Mouse (Mus musculus): Measurements from ENCODE around the gene Chd3.

Gene Chd3

DNA sequence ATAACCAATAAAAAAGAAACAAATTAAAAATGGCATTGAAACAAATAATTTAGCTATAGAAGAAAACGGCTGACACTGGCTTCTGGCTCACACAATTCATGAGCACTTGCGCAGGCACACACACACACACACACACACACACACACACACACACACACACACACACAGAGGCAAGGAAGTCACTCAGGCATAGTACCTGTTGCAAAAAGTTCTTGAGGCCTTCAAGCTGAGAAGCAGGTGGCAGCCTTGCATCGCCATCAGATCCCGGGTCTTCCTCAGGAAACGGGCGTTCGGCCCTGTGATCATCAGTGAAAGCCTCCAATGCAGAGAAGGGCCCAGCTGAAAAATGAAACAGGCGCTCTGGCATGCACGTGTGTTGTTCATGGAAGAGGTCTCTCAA lies 63.9 kb downstream of the Chd3 start:
- CTCF ChIA-PET: interaction anchor here in 2 of 4 experiments (0.6 kb wide), 2 partner anchors 36 to 208 kb away, joined by 3 to 4 read pairs; no protein-coding TSS in a partner anchor

GRCm38 (mm10) chr11:69302817-69303216 lies 66.4 kb downstream of the Chd3 start:
- POLR2A ChIA-PET: no interaction called here
- CTCF ChIA-PET: interaction anchor here in 1 of 4 experiments (0.6 kb wide), 1 partner anchor 129 kb away, joined by 3 read pairs; no protein-coding TSS in a partner anchor

More for the DNA sequence above, 63.9 kb downstream of the Chd3 start:
- POLR2A ChIA-PET: interaction anchor here in 2 of 4 experiments (1.0 to 6.8 kb wide), 2 partner anchors 9 to 18 kb away, joined by 4 to 45 read pairs; partner anchors contain the start of genes Cntrob (in 1 of the 2) and Trappc1 (in 1 of the 2)

DNA sequence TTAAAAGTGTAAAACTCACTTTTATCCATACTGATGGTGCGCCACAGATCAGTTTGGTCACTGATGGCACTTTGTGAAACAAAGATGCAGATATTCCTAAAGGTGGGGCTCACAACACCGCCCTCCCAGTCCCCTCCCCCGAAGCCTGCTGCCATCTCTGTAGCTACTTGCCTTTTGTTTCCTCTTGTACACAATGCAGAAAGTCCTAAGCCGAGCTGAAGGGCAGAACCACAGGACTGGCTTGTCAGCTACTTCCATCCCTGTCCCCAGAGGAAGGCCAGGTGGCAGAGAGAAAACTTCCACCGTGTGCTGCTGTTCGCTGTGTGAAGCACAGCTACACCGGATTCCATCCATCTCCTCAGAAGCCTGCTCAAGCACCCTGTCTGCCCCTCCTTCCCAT lies 71.0 kb downstream of the Chd3 start:
- POLR2A ChIA-PET: interaction anchor here in 2 of 4 experiments (1.0 to 2.9 kb wide), 13 partner anchors 9 to 249 kb away, joined by 3 to 18 read pairs (median 5); partner anchors contain the start of genes Cntrob (in 2 of the 2), Trappc1 (in 2 of the 2) and Kcnab3 (in 1 of the 2)
- CTCF ChIA-PET: interaction anchor here in 3 of 4 experiments (0.5 to 1.5 kb wide), 6 partner anchors 29 to 248 kb away, joined by 3 to 12 read pairs (median 4); no protein-coding TSS in a partner anchor

DNA sequence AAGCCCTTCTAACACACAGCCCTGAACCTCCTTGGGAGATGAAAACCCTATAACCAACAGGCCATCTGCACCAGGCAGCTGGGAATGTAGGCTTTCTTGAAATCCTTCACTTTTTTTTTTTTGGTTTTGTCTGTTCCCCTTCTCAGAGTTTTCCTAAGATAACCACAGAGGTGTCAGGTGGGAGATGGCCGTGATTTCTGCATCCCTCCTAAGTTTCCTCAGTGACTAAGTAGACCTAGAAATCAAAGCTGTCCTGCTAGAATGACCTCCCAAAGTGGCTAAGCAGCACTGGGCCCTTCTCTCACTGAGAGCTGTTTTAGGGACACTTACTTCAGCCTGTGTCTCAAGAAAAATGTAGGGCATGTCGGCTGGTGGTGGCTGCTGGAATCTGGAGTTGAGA lies 71.4 kb downstream of the Chd3 start:
- ChIA-PET POLR2A (interaction anchor here in 3 of 4 experiments (0.6 to 2.9 kb wide), 16 partner anchors 8 to 1575 kb away, joined by 3 to 18 read pairs (median 4); partner anchors contain the start of genes Cntrob (in 2 of the 3), Trappc1 (in 2 of the 3) and Kcnab3 (in 1 of the 3)), CTCF (interaction anchor here in 2 of 4 experiments (0.6 to 1.5 kb wide), 3 partner anchors 29 to 216 kb away, joined by 3 to 4 read pairs (median 4); no protein-coding TSS in a partner anchor)

DNA sequence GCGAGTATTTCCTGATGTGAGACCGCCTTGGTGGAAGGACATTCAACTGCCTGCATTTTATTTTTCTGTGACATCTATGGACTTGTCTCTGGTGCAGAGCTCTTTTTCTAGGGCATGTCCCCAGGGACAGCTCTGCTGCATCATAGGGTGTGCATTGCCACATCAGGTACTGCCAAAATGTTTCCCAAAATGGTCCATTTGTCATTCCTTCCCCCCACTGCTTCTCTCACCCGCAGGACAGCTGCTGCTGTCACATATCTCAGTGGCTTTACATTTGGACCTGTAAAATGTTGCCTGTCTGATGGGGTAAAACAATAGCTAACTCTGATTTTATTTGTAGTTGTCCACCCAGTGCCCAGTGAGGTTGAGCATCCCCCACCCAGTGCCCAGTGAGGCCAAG lies 73.9 kb downstream of the Chd3 start:
- ChIA-PET CTCF (interaction anchor here in 1 of 4 experiments (0.7 kb wide), 1 partner anchor 429 kb away, joined by 3 read pairs; no protein-coding TSS in a partner anchor), POLR2A (interaction anchor here in 2 of 4 experiments (0.9 to 1.1 kb wide), 2 partner anchors 10 to 459 kb away, joined by 4 read pairs; no protein-coding TSS in a partner anchor)
